Mouse (Mus musculus) testis, adult 2 months (tissue): Measurements from ENCODE around the gene Nfix. TPM values are rescaled to one million over a fixed set of nuclear protein-coding genes. Genes with fewer than 3 reads are reported as not detected.

Experiments used
- H3K27ac ChIP-seq: fragments of 200-500 bp; 2 replicates; pipeline ENCODE4 v1.5.1; 2012; ENCODE audit warnings: low read depth, low read length; ENCODE audit not compliant: control insufficient read depth, insufficient read depth
- H3K27me3 ChIP-seq: fragments of 200-500 bp; 2 replicates; pipeline ENCODE4 v1.6.1; 2012; ENCODE audit warnings: mild to moderate bottlenecking, low read length, moderate library complexity; ENCODE audit not compliant: control insufficient read depth, insufficient read depth
- H3K36me3 ChIP-seq: fragments of 200-500 bp; 2 replicates; pipeline ENCODE4 v1.6.1; 2012; ENCODE audit warnings: mild to moderate bottlenecking, low read length; ENCODE audit not compliant: control insufficient read depth, insufficient read depth
- H3K4me1 ChIP-seq: fragments of 200-500 bp; 2 replicates; pipeline ENCODE4 v1.6.1; 2012; ENCODE audit warnings: low read length; ENCODE audit not compliant: control insufficient read depth, insufficient read depth
- H3K4me3 ChIP-seq: fragments of 200-500 bp; 2 replicates; pipeline ENCODE4 v1.5.1; 2012; ENCODE audit warnings: low read depth, mild to moderate bottlenecking, low read length, moderate library complexity, mixed read lengths; ENCODE audit not compliant: control insufficient read depth
- CTCF ChIP-seq: fragments of 200-500 bp; IDR thresholded peaks from 2 replicates; pipeline ENCODE4 v1.5.1; 2012; ENCODE audit warnings: low read depth, mild to moderate bottlenecking, inconsistent platforms, low read length, moderate library complexity; ENCODE audit not compliant: control insufficient read depth, insufficient read depth, insufficient replicate concordance
- POLR2A ChIP-seq: fragments of 200-500 bp; IDR thresholded peaks from 2 replicates; pipeline ENCODE4 v1.6.1; 2012; ENCODE audit warnings: low read depth, mild to moderate bottlenecking, inconsistent platforms, low read length, moderate library complexity; ENCODE audit not compliant: control insufficient read depth
- polyA plus RNA-seq: library from polyadenylated mRNA; depleted of rRNA; stranded (reverse); fragments of >200 nt; gene quantifications from 2 replicates; pipeline ENCODE4 v1.2.3, GENCODE M21; 2012

Nfix gene
- polyA plus RNA-seq, 1 experiment: 5.0 TPM

DNA sequence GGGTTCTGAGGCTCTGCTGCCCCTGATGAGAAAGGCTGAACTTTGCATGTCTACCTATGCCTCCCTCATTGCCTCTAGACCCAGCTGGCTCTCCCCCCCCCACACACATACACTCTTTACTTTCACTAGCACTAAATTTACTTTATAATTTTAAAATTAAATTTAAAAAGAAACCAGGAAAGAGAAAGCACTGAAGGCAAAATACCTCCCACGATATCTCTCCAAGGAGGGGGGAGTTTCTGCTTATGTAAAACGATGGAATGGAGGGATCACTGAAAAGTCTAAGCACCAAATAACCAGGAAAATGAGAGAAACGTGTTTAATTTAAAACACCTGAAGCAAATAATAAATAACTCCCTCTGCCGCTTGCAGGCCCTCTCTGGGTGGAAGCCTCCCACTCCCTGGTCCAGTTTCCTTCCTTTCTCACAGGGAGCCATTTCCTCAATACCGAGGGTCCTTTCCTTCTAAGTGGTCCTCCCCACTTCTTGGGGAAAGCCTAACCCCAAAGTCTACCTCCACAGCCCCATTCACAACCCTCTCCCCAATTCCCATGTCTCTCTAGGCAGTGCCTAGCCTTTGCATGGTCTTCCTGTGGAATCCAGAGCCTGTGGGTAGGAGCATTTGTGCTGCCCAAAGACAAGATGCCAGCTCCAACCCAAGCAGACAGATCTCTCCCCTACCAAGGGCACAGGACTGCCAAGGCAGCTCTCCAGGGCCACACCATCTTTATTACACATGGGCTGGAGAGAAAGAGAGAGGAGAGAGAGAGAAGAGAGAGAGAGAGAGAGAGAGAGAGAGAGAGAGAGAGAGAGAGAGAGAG, 18.2 kb downstream of the Nfix start:
- Histone ChIP-seq H3K27ac (no peak overlapping the region), H3K4me3 (no peak overlapping the region), H3K36me3 (no peaks in the 10 kb centered on the region), H3K27me3 (no peaks in the 10 kb centered on the region), H3K4me1 (peaks cover 24% of the 10 kb centered on the region)
- TF ChIP-seq POLR2A: no peak
- no peak for TF ChIP-seq CTCF

DNA sequence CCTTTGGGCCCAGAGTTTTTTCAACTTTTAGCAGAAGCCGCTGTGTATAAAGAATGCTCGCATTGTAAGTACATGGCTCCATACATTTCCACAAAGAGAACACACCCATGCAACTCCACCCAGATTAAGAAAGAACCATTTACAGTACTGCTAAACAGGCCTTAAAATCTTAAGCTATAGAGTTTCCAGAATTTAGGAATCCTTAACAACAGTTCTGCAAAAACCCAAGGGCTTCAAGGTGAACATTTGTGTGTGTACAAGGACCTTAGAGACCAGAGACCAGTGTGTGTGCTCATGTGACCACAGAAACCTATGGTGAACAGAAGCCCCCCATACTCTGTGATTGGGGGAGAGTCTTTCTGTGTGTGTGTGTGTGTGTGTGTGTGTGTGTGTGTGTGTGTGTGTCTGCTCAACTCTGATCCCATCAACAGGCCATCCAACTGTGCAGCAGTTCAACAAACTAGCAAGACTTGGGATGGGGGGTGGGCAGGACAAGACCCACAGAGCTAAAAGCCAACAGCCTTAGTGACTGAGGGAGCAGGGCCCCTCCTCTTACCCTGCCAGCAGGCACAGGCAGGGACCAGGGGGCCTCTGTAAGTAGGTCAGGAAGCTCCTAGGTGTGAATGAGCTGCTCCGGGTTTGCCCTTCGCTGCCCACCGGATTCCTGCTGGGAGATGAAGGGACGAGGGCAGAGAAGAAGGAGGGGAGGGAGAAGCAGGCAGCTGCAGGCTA, 19.0 kb downstream of the Nfix start:
- no peak for TF ChIP-seq POLR2A
- TF ChIP-seq CTCF: no peak
- Histone ChIP-seq H3K27me3 (no peaks in the 10 kb centered on the region), H3K27ac (no peak overlapping the region), H3K4me1 (peaks cover 20% of the 10 kb centered on the region), H3K36me3 (no peaks in the 10 kb centered on the region), H3K4me3 (no peak overlapping the region)

DNA sequence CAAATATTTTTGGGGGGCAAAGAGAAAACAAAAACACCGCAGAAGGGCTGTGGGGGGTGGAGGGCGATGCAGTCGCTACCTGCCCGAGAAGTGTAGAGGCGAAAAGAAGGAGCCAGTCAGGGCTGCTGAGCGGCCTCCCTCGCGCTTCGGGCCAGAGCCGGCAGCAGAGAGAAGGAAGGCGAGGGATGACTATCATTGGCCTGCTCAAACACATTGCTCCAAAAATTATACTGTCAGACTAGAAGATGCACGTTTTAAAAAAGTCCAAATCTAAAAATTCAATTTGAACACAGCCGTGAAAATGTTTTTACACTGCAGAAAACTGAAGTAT, 20.0 kb downstream of the Nfix start:
- Histone ChIP-seq H3K27me3 (no peaks in the 10 kb centered on the region), H3K4me1 (peaks cover 16% of the 10 kb centered on the region), H3K27ac (no peak overlapping the region), H3K36me3 (no peaks in the 10 kb centered on the region), H3K4me3 (no peak overlapping the region)
- no peak for TF ChIP-seq POLR2A
- no peak for TF ChIP-seq CTCF

DNA sequence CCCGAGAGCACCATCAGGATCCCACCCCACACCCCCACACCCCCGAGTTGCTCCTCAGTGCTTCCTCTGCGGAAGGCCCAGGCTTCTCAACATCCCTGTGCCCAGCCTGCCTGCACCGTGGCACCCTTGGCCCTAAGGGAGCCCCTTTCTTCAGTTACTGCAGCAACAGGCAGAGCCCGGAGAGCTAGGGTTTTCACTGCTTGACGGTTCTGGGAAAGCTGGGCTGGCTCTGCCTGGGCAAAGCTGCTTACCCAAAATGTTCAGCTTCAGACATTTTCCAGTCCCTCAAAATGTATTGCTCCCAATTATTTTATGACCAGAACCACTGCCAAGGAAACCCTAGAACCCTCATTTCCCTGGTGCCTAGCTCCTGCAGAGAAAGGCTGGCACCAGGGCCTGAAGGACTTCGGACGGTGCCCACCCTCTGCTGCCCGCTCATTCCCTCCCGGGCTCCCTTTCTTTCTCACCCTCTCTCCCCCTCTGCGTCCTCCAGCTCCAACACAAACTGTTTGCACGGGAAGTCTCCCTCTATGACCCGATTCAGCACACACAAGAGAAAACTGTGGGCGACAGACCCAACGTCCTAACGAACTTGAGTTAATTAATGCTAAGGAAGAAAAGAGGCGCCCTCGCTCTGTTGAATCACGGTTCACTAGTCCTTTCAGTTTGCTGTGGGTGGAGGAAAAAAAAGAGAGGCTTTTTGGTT, 20.5 kb downstream of the Nfix start:
- Histone ChIP-seq H3K36me3 (no peaks in the 10 kb centered on the region), H3K4me3 (no peak overlapping the region), H3K4me1 (peaks cover 15% of the 10 kb centered on the region), H3K27ac (no peak overlapping the region), H3K27me3 (no peaks in the 10 kb centered on the region)
- TF ChIP-seq CTCF: no peak
- TF ChIP-seq POLR2A: no peak

DNA sequence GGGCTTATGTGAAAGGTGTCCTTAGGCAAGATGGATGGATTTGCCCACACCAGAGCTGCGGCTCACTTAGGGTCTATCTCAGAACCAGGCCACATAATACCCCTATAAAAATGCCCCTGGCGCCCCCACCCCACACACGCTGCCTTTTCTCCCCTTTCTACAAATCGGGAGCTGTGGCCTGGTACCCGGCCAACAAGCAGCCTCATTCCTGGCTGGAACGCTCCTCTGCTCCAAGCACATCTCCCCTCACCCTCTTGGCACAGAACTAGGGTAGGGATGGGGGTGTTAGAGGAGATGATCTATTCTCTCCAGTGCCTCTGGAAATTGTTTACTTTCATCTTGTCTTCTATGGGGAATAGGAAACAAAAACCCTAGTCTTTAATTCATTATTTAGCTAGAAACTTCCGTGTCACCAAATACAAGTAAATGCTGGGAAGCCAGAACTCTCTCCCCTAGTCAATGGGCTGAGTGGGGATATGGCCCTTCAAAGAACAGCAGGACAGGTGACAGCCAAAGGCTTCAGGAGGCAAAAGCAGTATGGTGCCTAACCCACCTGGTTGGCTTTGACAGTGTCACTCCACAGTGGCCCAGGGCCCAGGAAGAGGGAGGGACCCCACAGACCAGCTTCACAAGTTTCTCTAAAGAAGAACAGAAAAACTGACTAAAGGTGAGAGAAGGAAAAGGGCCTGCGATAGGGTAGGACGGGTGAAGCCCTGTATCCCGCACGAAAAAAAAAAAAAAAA, 21.3 kb downstream of the Nfix start:
- Histone ChIP-seq H3K4me1 (peaks cover 13% of the 10 kb centered on the region), H3K4me3 (no peak overlapping the region), H3K27me3 (no peaks in the 10 kb centered on the region), H3K27ac (no peak overlapping the region; the same call in 1 of the 2 replicates), H3K36me3 (no peaks in the 10 kb centered on the region)
- TF ChIP-seq POLR2A (no peak), CTCF (no peak)

DNA sequence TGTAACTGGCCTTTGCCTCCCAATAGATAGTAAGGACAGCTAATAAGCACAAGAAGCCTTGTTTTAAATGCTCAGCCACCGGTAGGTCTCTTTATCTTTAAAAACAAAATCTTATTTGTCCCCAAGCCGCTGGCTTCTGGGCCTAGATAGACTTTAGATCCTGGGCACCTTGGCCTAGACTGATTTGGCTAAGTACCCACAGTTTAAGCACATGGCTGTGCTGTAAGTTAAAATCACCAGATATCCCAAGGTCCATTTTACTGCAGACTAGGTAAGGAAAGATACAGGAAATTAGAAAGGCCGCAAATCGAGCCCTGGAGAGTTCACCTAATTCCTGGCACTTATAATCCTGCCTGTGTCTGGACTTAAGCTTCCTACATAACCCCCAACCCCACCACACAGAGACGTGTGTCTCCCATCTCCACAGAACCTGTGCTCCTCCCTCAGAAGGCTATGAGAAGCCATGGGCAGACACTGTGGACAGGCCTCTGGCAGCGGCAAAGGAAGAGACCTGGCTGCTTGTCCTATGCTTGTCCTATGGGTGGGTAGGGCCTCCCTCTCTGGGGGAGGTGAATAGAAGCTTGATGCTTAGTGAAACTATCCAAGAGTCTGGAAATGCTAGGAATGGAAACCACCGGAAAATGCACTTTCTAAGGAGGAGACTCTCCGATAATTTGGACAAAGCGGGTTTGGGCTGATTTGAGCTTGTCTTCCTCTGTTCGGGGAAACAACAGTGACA, 22.1 kb downstream of the Nfix start:
- H3K27me3 ChIP-seq: no peaks in the 10 kb centered on the region
- TF ChIP-seq POLR2A: no peak
- no peak for TF ChIP-seq CTCF
- peaks cover 18% of the 10 kb centered on the region for H3K4me1 ChIP-seq
- H3K27ac ChIP-seq: no peak overlapping the region; the same call in 1 of the 2 replicates
- H3K4me3 ChIP-seq: no peak overlapping the region
- H3K36me3 ChIP-seq: no peaks in the 10 kb centered on the region
